Mouse (Mus musculus): ENCODE measurements around the gene Prrt4. TPM values are rescaled to one million over a fixed set of nuclear protein-coding genes. Genes with fewer than 3 reads are reported as not detected.

Gene Prrt4
- polyA plus RNA-seq, 1 experiment from 2014 or later = 11.6 TPM

DNA sequence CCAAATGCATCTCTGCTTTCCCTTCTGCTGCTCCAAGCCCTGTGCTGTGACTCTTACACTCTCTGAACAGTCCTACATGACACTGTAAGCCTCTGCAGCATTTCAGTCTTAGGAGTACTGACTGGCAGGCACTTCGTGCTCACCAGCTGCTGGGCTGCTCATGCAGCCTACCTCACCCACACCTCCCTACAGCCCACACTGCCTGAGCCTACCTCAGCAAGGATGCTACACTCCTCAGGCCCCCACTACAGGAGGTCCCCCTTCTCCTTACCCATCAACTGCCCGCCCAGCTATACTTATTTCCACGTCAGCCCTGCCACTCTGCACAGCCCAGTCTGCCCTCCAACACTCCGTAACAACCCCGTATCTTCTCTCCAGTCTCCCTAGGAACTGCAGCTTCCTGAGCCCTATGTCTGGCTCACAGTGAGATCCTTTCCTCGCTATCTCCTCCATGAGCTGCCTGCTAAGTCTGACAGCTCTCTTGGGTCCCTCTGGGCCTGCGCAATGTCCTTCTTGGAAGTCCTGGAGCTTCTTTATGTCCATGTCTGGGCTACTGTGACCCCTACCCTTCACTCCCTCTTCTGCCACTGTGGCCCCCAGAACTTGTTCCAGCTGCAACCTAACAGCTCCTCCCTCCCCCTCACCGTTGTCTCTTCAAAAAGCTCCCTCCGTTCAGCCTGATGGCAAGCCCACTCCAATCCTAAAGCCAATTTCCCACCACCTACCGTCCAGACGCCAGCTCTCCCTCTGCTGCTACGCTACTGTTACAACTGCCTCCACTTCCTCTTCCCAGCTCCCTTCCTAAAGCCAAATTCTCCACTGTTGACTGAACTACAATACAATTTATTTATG is 33.7 kb downstream of the Prrt4 start:
- no peaks in the 10 kb centered on the region for H3K36me3 ChIP-seq (ENCODE audit: control insufficient read depth, insufficient read depth, low read length)
- H3K9me3 ChIP-seq (replicated peaks; ENCODE audit: control insufficient read depth, low read length, poor library complexity, severe bottlenecking) = no peaks in the 10 kb centered on the region
- H3K9ac ChIP-seq (ENCODE audit: low read depth, low read length) = no peak overlapping the region

DNA sequence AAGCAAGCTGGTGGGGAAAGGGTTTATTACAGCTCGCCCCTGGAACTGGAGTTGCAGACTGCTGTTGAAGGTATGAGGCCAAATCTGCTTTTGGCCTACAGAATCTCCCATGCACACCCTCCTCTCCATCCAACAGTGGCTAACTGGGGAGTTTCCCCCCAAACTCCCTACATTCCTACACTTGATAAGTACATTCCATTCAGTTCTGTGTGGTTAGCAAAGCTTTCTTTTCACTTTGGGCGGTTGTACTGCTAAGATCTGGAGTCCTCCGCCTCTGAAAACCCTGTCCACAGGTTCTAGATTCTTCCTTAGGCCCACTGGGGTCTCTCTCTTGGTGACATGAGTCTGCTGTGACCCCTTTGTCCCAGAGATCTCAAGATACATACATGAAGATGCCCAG is 34.4 kb downstream of the Prrt4 start:
- Histone ChIP-seq H3K4me3 (ENCODE audit: low read depth, low read length) (no peak overlapping the region), H3K27me3 (ENCODE audit: control insufficient read depth, insufficient read depth, low read depth, low read length) (no peaks in the 10 kb centered on the region), H3K27ac (ENCODE audit: low read length) (no peak overlapping the region), H3K4me1 (ENCODE audit: control insufficient read depth, insufficient read depth, low read length) (no peaks in the 10 kb centered on the region), H3K9me3 (replicated peaks; ENCODE audit: control insufficient read depth, low read length, poor library complexity, severe bottlenecking) (no peaks in the 10 kb centered on the region), H3K9ac (ENCODE audit: low read depth, low read length) (no peak overlapping the region), H3K36me3 (ENCODE audit: control insufficient read depth, insufficient read depth, low read length) (no peaks in the 10 kb centered on the region), H3K4me2 (ENCODE audit: low read length) (no peak overlapping the region)
- no peak for ATAC-seq
- WGBS = 94% methylated on average over 3 of the region's 3 CpGs

More for the DNA sequence above, 33.7 kb downstream of the Prrt4 start:
- ATAC-seq = no peak
- Histone ChIP-seq H3K4me1 (ENCODE audit: control insufficient read depth, insufficient read depth, low read length) (no peaks in the 10 kb centered on the region), H3K27ac (ENCODE audit: low read length) (no peak overlapping the region), H3K4me3 (ENCODE audit: low read depth, low read length) (no peak overlapping the region), H3K4me2 (ENCODE audit: low read length) (no peak overlapping the region), H3K27me3 (ENCODE audit: control insufficient read depth, insufficient read depth, low read depth, low read length) (no peaks in the 10 kb centered on the region)
- 79% methylated on average over 12 of the region's 12 CpGs for WGBS

DNA sequence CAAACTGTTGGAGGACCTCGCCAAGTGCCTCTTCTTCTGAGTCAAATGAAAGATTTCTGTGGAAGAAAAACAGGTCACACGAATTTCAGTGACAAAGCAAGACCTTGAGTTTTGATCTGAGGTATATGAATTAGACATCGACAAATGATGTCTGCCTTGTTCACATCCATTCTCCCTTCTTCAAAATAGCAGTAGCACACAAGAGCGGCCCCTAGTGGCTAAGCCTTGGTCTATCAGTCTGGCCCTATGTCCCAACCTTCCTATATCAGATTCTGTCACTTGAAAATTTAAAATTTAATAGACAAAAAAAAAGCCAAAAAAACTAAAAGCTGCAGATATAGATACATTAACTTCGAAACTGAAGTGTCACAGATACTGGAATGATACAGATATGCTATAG is 35.8 kb downstream of the Prrt4 start:
- peaks cover 2% of the 10 kb centered on the region; the same call in 1 of the 2 replicates for H3K36me3 ChIP-seq (ENCODE audit: control insufficient read depth, insufficient read depth, low read length)
- H3K4me1 ChIP-seq (ENCODE audit: control insufficient read depth, insufficient read depth, low read length) = no peaks in the 10 kb centered on the region
- WGBS = 41% methylated on average over 5 of the region's 5 CpGs
- no peak overlapping the region for H3K4me2 ChIP-seq (ENCODE audit: low read length)
- H3K9ac ChIP-seq (ENCODE audit: low read depth, low read length) = no peak overlapping the region
- H3K27me3 ChIP-seq (ENCODE audit: control insufficient read depth, insufficient read depth, low read depth, low read length) = no peaks in the 10 kb centered on the region
- ATAC-seq = 0 out of 2 replicates have a peak, but pooled peaks have one; percentile 56
- no peak overlapping the region for H3K4me3 ChIP-seq (ENCODE audit: low read depth, low read length)
- H3K27ac ChIP-seq (ENCODE audit: low read length) = peak overlapping the region; percentile 39; the same call in 1 of the 2 replicates
- H3K9me3 ChIP-seq (replicated peaks; ENCODE audit: control insufficient read depth, low read length, poor library complexity, severe bottlenecking) = no peaks in the 10 kb centered on the region

GRCm38 (mm10) chr6:29137441-29137840 is 41.9 kb downstream of the Prrt4 start:
- ATAC-seq = no peak
- Histone ChIP-seq H3K4me2 (ENCODE audit: low read length) (no peak overlapping the region), H3K9me3 (replicated peaks; ENCODE audit: control insufficient read depth, low read length, poor library complexity, severe bottlenecking) (no peaks in the 10 kb centered on the region), H3K9ac (ENCODE audit: low read depth, low read length) (no peak overlapping the region), H3K4me3 (ENCODE audit: low read depth, low read length) (no peak overlapping the region), H3K36me3 (ENCODE audit: control insufficient read depth, insufficient read depth, low read length) (peaks cover 6% of the 10 kb centered on the region), H3K27me3 (ENCODE audit: control insufficient read depth, insufficient read depth, low read depth, low read length) (no peaks in the 10 kb centered on the region), H3K27ac (ENCODE audit: low read length) (no peak overlapping the region), H3K4me1 (ENCODE audit: control insufficient read depth, insufficient read depth, low read length) (no peaks in the 10 kb centered on the region)
- over 99% methylated on average over 9 of the region's 9 CpGs for WGBS

- no peaks in the 10 kb centered on the region for H3K4me1 ChIP-seq (ENCODE audit: control insufficient read depth, insufficient read depth, low read length)
- peaks cover 24% of the 10 kb centered on the region for H3K36me3 ChIP-seq (ENCODE audit: control insufficient read depth, insufficient read depth, low read length)
Measured at GRCm38 (mm10) chr6:29133100-29133499, 46.3 kb downstream of the Prrt4 start.

DNA sequence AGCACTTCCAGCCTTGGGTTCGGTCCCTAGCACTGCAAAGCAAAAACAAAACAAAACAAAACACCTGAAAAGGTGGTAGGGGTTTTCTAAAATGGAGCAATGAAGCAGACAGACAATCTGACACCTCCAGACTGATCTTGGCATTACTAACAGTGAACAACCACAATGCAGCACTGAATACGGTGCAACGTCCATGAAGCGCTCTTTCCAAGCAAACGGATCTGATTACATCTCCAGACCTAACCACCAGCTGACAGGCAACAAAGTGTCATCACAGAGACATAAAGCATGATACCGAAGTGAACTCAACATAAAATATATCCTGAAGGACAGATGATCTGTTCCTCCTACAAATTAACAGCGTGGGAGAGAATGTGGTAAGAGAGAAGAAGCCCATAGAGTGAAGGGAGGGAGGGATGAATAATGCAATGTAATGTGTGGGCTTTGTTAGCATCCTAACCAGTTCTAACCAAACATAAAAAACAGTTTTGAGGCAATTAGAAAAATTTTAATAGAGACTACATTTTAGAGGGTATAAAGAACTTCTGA is 52.4 kb downstream of the Prrt4 start:
- no peaks in the 10 kb centered on the region for H3K27me3 ChIP-seq (ENCODE audit: control insufficient read depth, insufficient read depth, low read depth, low read length)
- no peak overlapping the region for H3K9ac ChIP-seq (ENCODE audit: low read depth, low read length)
- no peaks in the 10 kb centered on the region for H3K4me1 ChIP-seq (ENCODE audit: control insufficient read depth, insufficient read depth, low read length)
- H3K36me3 ChIP-seq (ENCODE audit: control insufficient read depth, insufficient read depth, low read length) = peaks cover 51% of the 10 kb centered on the region
- H3K4me3 ChIP-seq (ENCODE audit: low read depth, low read length) = no peak overlapping the region
- H3K27ac ChIP-seq (ENCODE audit: low read length) = no peak overlapping the region
- ATAC-seq = no peak
- H3K9me3 ChIP-seq (replicated peaks; ENCODE audit: control insufficient read depth, low read length, poor library complexity, severe bottlenecking) = no peaks in the 10 kb centered on the region
- 96% methylated on average over 7 of the region's 7 CpGs for WGBS
- H3K4me2 ChIP-seq (ENCODE audit: low read length) = no peak overlapping the region

More at GRCm38 (mm10) chr6:29133100-29133499, 46.3 kb downstream of the Prrt4 start:
- no peaks in the 10 kb centered on the region for H3K9me3 ChIP-seq (replicated peaks; ENCODE audit: control insufficient read depth, low read length, poor library complexity, severe bottlenecking)
- no peak overlapping the region for H3K4me2 ChIP-seq (ENCODE audit: low read length)
- no peaks in the 10 kb centered on the region for H3K27me3 ChIP-seq (ENCODE audit: control insufficient read depth, insufficient read depth, low read depth, low read length)
- ATAC-seq = no peak
- WGBS = 91% methylated on average over 9 of the region's 9 CpGs
- no peak overlapping the region for H3K27ac ChIP-seq (ENCODE audit: low read length)
- no peak overlapping the region for H3K9ac ChIP-seq (ENCODE audit: low read depth, low read length)
- H3K4me3 ChIP-seq (ENCODE audit: low read depth, low read length) = no peak overlapping the region

- no peak overlapping the region for H3K4me2 ChIP-seq (ENCODE audit: low read length)
- 87% methylated on average over 13 of the region's 13 CpGs for WGBS
- H3K4me1 ChIP-seq (ENCODE audit: control insufficient read depth, insufficient read depth, low read length) = no peaks in the 10 kb centered on the region; the same call in 1 of the 2 replicates
- no peaks in the 10 kb centered on the region for H3K9me3 ChIP-seq (replicated peaks; ENCODE audit: control insufficient read depth, low read length, poor library complexity, severe bottlenecking)
- no peak overlapping the region for H3K9ac ChIP-seq (ENCODE audit: low read depth, low read length)
- no peak overlapping the region for H3K27ac ChIP-seq (ENCODE audit: low read length)
- H3K4me3 ChIP-seq (ENCODE audit: low read depth, low read length) = no peak overlapping the region
- H3K27me3 ChIP-seq (ENCODE audit: control insufficient read depth, insufficient read depth, low read depth, low read length) = no peaks in the 10 kb centered on the region
- no peak for ATAC-seq
- peaks cover 9% of the 10 kb centered on the region for H3K36me3 ChIP-seq (ENCODE audit: control insufficient read depth, insufficient read depth, low read length)
Measured at GRCm38 (mm10) chr6:29119990-29120389, 59.4 kb downstream of the Prrt4 start.

Measured in midbrain, embryonic 16.5 days (tissue).